Mouse (Mus musculus) bone marrow macrophage, adult 2 months (primary cell): Measurements from ENCODE around the gene Mrps7. TPM values are rescaled to one million over a fixed set of nuclear protein-coding genes. Genes with fewer than 3 reads are reported as not detected.

Experiments used
- H3K27ac ChIP-seq: 2 replicates; pipeline ENCODE4 v1.5.1; 2012; ENCODE audit warnings: low read depth, low read length; ENCODE audit not compliant: insufficient read depth
- H3K4me1 ChIP-seq: 2 replicates; pipeline ENCODE4 v1.6.1; 2012; ENCODE audit warnings: low read length; ENCODE audit not compliant: control insufficient read depth, insufficient read depth
- H3K4me3 ChIP-seq: 2 replicates; pipeline ENCODE4 v1.5.1; 2012; ENCODE audit warnings: mild to moderate bottlenecking, low read length, moderate library complexity; ENCODE audit not compliant: insufficient read depth
- CTCF ChIP-seq: IDR thresholded peaks from 2 replicates; pipeline ENCODE4 v1.5.1; 2012; ENCODE audit warnings: low read depth, mild to moderate bottlenecking, low read length, moderate library complexity
- POLR2A ChIP-seq: IDR thresholded peaks from 2 replicates; pipeline ENCODE4 v1.6.1; 2012; ENCODE audit warnings: mild to moderate bottlenecking, low read depth, low read length, borderline replicate concordance
- polyA plus RNA-seq: library from polyadenylated mRNA; stranded (reverse); fragments of >200 nt; gene quantifications from 2 replicates; pipeline ENCODE4 v1.2.4, GENCODE M21; 2012; ENCODE audit not compliant: missing spikeins, insufficient read depth, insufficient read length

The Mrps7 gene
- 33.1 and 36.9 TPM in 2 replicates for polyA plus RNA-seq

- H3K4me3 ChIP-seq = peak within 1 kb of the TSS; percentile 94
- peak; percentile 33 for TF ChIP-seq POLR2A
- TF ChIP-seq CTCF = no peak
- H3K27ac ChIP-seq = peak within 1 kb of the TSS; percentile 96
- H3K4me1 ChIP-seq = peaks cover 38% of the 10 kb centered on the region
Observed at GRCm38 (mm10) chr11:115603476-115604303, at the start of gene Mrps7, which contains the start of gene Gga3. Gene Mrps7, plus strand, starts transcription at chr11:115603925. Gene Gga3, minus strand, starts transcription at chr11:115604051.

- TF ChIP-seq CTCF (no peak), POLR2A (no peak)
Observed at GRCm38 (mm10) chr11:115555717-115556116, 48.0 kb upstream of the Mrps7 start.

GRCm38 (mm10) chr11:115563406-115563805, 40.3 kb upstream of the Mrps7 start:
- TF ChIP-seq POLR2A = no peak
- TF ChIP-seq CTCF = no peak
- Histone ChIP-seq H3K4me1 (peaks cover 11% of the 10 kb centered on the region), H3K4me3 (peak overlapping the region; percentile 90), H3K27ac (peak overlapping the region; percentile 2; the same call in 1 of the 2 replicates)

More at GRCm38 (mm10) chr11:115555717-115556116, 48.0 kb upstream of the Mrps7 start:
- Histone ChIP-seq H3K27ac (no peak overlapping the region), H3K4me3 (no peak overlapping the region), H3K4me1 (no peaks in the 10 kb centered on the region)

DNA sequence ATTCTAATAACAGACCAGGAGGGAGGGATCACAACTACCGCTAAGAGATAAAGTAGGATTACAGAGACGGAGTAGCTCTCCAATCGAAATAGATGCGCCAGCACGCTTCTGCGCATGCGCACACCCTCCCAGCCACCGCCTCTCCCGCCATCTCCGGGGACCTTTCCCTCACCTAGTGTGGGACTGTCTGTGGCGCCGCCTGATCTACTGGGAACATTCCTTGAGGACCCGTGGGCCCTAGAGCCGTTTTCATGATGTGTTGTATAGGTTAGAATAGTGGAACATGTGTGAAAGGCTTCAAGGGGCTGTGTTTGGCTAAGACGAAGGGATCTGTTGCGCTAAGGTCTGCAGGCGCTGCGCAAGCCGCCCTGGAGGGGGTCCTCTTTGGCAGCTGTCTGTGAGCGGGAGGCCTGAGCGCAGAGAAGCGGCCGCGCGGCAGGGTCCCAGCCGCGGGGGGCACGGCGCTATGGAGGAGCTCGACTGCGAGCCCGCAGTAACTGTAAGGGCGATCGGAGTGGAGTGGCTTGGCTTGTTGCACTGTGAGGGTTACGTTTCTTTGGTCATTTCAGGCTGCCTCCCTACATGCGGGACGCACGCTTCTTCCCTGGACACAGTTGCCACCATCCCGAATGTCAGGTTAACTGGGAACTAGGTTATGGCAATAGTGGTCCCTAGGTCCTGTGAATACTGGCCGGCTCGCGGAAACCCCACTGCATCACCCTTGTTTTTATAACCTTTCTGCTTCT, 39.5 kb upstream of the Mrps7 start, which contains the start of gene Nup85:
Nup85 (plus strand) TSS at position 371 of the 746 bp plus-strand sequence.
- no peak for TF ChIP-seq POLR2A
- TF ChIP-seq CTCF = no peak

DNA sequence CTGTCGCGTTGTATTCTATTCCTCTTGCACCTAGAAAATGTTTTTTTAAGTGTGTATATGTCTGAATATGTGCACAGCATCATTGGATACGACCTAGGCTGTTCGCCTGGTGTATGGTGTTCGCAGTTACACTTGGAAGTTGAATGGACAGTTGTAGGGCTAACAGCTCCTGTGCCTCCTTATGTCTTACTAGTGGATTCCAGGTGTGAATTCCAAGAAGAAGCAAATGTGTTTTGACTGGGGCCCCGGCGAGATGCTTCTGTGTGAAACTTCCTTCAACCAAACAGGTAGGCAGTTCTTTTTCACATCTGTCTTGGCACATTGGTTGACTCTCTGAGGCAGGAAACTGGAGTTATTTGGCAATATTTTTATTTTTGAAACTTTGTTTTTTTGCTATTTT, 38.8 kb upstream of the Mrps7 start:
- TF ChIP-seq POLR2A (no peak), CTCF (no peak)
- H3K4me3 ChIP-seq = peak overlapping the region; percentile 90
- peaks cover 11% of the 10 kb centered on the region for H3K4me1 ChIP-seq
- H3K27ac ChIP-seq = no peak overlapping the region

More for the DNA sequence above, 39.5 kb upstream of the Mrps7 start, which contains the start of gene Nup85:
- H3K27ac ChIP-seq = peak within 1 kb of the TSS; percentile 90
- H3K4me3 ChIP-seq = peak within 1 kb of the TSS; percentile 90
- peaks cover 11% of the 10 kb centered on the region for H3K4me1 ChIP-seq

GRCm38 (mm10) chr11:115579080-115579479, 24.6 kb upstream of the Mrps7 start:
- Histone ChIP-seq H3K4me1 (peaks cover 6% of the 10 kb centered on the region), H3K27ac (no peak overlapping the region), H3K4me3 (no peak overlapping the region)
- TF ChIP-seq CTCF (no peak), POLR2A (no peak)

DNA sequence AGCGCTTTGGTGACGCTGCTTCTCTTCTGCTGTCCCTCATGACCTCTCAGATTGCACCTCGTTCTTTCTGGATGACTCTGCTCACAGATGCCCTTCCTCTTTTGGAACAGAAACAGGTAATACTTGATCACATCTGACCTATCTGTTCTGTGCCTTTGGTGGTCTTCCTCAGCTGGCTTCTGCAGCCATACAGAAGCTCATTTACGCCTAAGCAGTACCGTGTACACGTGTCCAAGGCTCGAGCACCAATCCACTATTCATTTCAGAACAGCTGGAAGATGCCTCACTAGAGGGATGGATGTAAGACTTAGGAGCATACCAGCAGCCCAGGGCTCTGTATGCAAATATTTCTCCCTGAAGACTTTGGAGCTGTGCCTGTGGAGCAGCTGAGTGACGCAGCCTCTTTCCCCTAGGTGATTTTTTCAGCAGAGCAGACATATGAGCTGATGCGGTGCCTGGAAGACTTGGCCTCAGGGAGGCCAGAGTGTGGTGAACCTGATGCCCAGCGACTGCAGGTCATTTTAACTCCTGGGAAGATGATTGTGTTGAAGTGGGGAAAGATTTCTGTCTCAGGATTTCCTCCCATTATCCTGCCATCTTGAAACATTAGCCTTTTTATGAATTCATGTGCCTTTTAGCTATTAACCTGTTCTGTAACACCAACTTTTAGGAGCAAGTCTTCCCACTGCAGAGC, 20.7 kb upstream of the Mrps7 start:
- no peak overlapping the region for H3K4me3 ChIP-seq
- no peak overlapping the region for H3K27ac ChIP-seq
- no peak for TF ChIP-seq POLR2A
- no peak for TF ChIP-seq CTCF
- peaks cover 6% of the 10 kb centered on the region for H3K4me1 ChIP-seq

- Histone ChIP-seq H3K4me3 (no peak overlapping the region), H3K27ac (no peak overlapping the region), H3K4me1 (no peaks in the 10 kb centered on the region)
- no peak for TF ChIP-seq POLR2A
- no peak for TF ChIP-seq CTCF
Observed at GRCm38 (mm10) chr11:115584376-115585073, 19.2 kb upstream of the Mrps7 start.
